10 mouse cellular contexts compared by ENCODE assay signal in the genomic region with DNA sequence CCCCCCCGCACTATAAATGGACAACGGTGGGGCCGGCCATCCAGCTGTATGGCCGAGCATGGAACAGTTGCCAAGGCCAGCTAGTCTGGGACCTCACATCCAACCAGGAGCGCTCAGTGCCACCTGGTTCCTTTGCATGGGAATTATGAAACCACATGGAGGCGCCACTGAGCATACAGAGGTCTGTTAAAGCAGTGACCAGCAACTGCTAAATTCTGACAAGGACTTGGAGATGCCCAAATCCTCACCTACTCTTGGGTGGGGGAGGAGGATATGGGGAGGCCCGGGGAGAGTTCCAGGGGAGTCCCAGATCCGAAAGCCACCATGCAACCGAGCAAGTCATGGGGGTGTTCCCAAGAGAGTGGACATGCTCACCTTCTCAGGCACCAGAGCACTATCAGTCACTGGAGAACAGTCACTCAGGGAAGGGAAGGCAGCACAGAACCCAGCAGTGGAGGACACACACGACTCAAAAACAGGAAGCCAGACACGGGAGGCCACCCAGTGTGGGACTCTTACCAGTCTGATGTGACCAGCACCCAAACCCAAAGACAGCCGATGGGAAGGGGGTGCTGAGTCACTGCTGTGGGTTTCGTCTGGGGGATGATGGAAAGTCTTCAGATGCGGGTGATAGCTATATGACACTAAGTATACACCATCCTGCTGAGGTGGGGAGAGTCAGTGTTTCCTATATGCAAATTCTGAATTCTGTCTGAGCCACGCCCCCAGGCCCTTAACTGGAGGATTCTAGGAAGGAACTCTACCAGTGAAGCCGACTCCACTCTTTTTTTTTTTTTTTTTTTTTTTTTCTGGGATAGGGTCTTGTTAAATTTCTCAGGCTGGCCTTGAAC.
DNase-seq lines count a peak whose midpoint lies in the region; ATAC-seq and TF ChIP-seq lines count a peak whose summit lies in the region.
"Had no signal": no experiment of that assay in that cellular context is flagged by ENCODE, and none has a peak within 500 bp of the region (broad histone marks: within the 10 kb centered on the region; RNA-seq: fewer than 3 reads in every experiment).

No protein-coding gene starts in this region.

- no peak overlapping the region for H3K4me2 ChIP-seq in midbrain, postnatal 0 days (ENCODE audit: low read depth, low read length, poor library complexity, severe bottlenecking)
- no peak overlapping the region for H3K4me2 ChIP-seq in midbrain, embryonic 11.5 days
- H3K4me2 ChIP-seq: heart, embryonic 15.5 days; neural tube, embryonic 13.5 days had no signal

- no peak overlapping the region for H3K9ac ChIP-seq in midbrain, postnatal 0 days (replicated peaks; ENCODE audit: low read length, poor library complexity, severe bottlenecking)
- H3K9ac ChIP-seq in midbrain, embryonic 11.5 days (ENCODE audit: low read length), result no peak overlapping the region
- H3K9ac ChIP-seq: heart, embryonic 15.5 days; neural tube, embryonic 13.5 days had no signal

- H3K9me3 ChIP-seq in midbrain, postnatal 0 days (ENCODE audit: low read length), result no peaks in the 10 kb centered on the region
- no peaks in the 10 kb centered on the region for H3K9me3 ChIP-seq in midbrain, embryonic 11.5 days (ENCODE audit: control insufficient read depth, low read length)
- H3K9me3 ChIP-seq: heart, embryonic 15.5 days; neural tube, embryonic 13.5 days had no signal

- peaks cover 23% of the 10 kb centered on the region for H3K4me1 ChIP-seq in midbrain, postnatal 0 days (ENCODE audit: insufficient read depth, low read length)
- peaks cover 31% of the 10 kb centered on the region for H3K4me1 ChIP-seq in midbrain, embryonic 11.5 days (ENCODE audit: control insufficient read depth, insufficient read depth, low read length)

- H3K27ac ChIP-seq in midbrain, postnatal 0 days (ENCODE audit: low read depth, low read length), result no peak overlapping the region
- H3K27ac ChIP-seq in midbrain, embryonic 11.5 days (ENCODE audit: low read depth, low read length), result no peak overlapping the region
- H3K27ac ChIP-seq: neural tube, embryonic 13.5 days had no signal

- no peak overlapping the region for H3K4me3 ChIP-seq in midbrain, postnatal 0 days (ENCODE audit: low read depth, low read length)
- no peak overlapping the region for H3K4me3 ChIP-seq in midbrain, embryonic 11.5 days (ENCODE audit: low read depth, low read length)
- H3K4me3 ChIP-seq: heart, embryonic 15.5 days; neural tube, embryonic 13.5 days had no signal

- whole genome bisulfite sequencing in midbrain, postnatal 0 days, result 77% methylated on average over 16 of the region's 16 CpGs
- 73% methylated on average over 16 of the region's 16 CpGs for WGBS in midbrain, embryonic 11.5 days

- peak; percentile 66 for DNase-seq in embryo, embryonic 10 days (ENCODE audit: low spot score)
- no peak for DNase-seq in embryo, embryonic 9.5 days (ENCODE audit: extremely low spot score)
- peak; percentile 53 for DNase-seq in midbrain, postnatal 0 days (ENCODE audit: low spot score)
- DNase-seq in midbrain, embryonic 11.5 days (ENCODE audit: low spot score, missing footprints), result no peak
- peak; percentile 32 to 60 for DNase-seq in spleen, adult 18-20 months
- DNase-seq in frontal cortex, adult 2 months (ENCODE audit: extremely low spot score in 1 of 2, low spot score in 1 of 2), result no peak
- no peak for DNase-seq in urinary bladder, postnatal 25 days (ENCODE audit: low spot score)

- H3K36me3 ChIP-seq in midbrain, postnatal 0 days (ENCODE audit: insufficient read depth, low read length), result no peaks in the 10 kb centered on the region
- H3K36me3 ChIP-seq in midbrain, embryonic 11.5 days (ENCODE audit: control insufficient read depth, insufficient read depth, low read length), result no peaks in the 10 kb centered on the region
- H3K36me3 ChIP-seq: heart, embryonic 15.5 days; neural tube, embryonic 13.5 days had no signal

- peak; percentile 67 for TF ChIP-seq CTCF in midbrain, postnatal 0 days (IDR thresholded peaks at IDR 0.05)

- no peaks in the 10 kb centered on the region for H3K27me3 ChIP-seq in midbrain, postnatal 0 days (ENCODE audit: insufficient read depth, low read length)
- H3K27me3 ChIP-seq in midbrain, embryonic 11.5 days (ENCODE audit: control insufficient read depth, insufficient read depth, low read length), result no peaks in the 10 kb centered on the region
- H3K27me3 ChIP-seq: neural tube, embryonic 13.5 days had no signal

- ATAC-seq in midbrain, postnatal 0 days (ENCODE audit: low FRiP score), result no peak
- no peak for ATAC-seq in midbrain, embryonic 11.5 days (ENCODE audit: low FRiP score)
- ATAC-seq in inflammation-experienced regulatory T-cells, adult 6 months, result peak; percentile 86

Comparison
In these comparisons a context has a peak if more than half of its experiments do, and no peak if none do; other contexts are left out.
1. DNase-seq: peak in embryo, embryonic 10 days (single experiment), midbrain, postnatal 0 days (single experiment) and spleen, adult 18-20 months (2 of 2); none in embryo, embryonic 9.5 days (single experiment), midbrain, embryonic 11.5 days (single experiment), frontal cortex, adult 2 months (0 of 2) and urinary bladder, postnatal 25 days (single experiment).